Mouse (Mus musculus) brain, adult 10 weeks (tissue): Measurements from ENCODE around the gene Atg16l2. TPM values are rescaled to one million over a fixed set of nuclear protein-coding genes. Genes with fewer than 3 reads are reported as not detected.

Experiments
- polyA plus RNA-seq: library from polyadenylated mRNA; stranded (reverse); fragments of 350-450 nt; fragmentation: Illumina TruSeq; extraction: RNeasy Lipid Tissue Mini Kit (QIAGEN cat#74804); gene quantifications from one replicate; pipeline ENCODE4 v1.2.3, GENCODE M21; 2015; ENCODE audit warnings: low read depth, low replicate concordance

The Atg16l2 gene
- polyA plus RNA-seq, result 33.2 TPM

DNA sequence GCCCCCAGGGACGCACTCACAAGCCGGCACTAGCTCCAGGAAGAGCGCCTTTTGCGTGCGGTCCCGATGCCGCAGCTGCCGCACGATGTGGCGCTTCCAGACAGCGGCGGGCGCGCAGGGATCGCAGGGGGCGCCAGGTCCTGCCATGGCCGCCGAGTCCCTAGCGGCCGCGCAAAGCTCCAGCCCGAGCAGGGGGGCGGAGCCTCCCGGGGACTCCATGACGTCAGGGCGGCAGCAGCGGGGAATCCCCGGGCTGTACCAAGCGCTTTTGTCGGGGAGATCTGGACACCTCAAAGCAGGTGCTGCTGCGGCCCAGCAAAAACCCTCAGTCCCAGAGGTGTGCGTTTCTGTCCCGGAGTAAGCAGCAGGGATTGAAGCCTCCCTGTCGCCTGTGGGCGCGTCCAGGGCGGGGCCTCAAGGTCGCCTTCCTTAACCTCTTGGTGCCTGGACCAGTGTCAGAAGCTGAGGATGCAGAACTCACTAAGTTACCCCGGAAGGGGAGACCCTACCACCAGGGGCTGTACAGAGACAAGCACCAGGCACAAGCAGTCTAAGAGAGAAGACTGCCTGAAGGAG, at the start of gene Atg16l2:
TSS of gene Atg16l2 (minus strand) at position 371 of the 576 bp plus-strand sequence.

DNA sequence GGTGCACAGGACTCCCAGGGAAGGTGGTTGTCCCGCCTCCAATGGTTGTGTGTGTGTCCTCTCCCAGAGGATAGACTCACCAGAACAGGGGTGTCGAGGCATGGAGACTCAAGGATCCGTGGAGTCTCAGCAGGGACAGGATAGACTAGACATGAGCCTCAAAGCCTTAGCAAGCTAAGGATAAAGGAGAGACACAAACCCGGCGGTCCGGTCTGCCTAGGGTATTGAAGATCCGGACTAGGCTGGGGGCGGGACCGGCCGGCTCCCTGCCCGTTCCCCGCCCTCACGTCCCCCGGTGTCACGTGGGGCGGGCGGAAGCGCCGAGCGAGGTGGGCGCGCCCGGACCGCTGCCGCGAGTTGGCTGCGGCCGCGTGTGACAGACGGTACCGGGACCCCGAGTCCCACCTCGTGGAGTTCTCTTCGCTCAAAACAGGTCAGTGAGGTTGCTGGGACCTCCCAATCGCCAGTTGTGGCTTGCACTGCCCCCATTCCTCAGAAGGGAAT, 45.8 kb upstream of the Atg16l2 start, which contains the start of gene Arap1:
TSS of gene Arap1 (plus strand) at position 301 of the 504 bp plus-strand sequence.

DNA sequence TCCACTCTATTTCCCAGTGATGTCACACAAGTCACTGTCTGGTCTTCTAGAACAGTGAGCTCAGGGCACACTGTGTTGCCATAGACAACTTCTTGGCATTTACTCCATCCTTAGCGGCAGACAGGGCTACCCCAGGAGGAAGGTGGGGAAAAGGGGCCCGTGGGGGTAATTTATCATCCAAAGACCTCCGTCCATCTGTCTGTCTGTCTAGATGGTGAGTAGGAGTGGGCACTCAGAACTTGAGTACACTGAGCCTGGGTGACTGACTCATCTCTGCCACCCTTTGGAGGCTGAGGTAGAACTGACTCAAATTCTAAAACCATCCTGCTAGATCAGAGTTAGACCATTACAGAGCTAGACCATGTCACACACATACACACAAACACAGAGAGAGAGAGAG, 15.0 kb upstream of the Atg16l2 start, which contains the start of gene Stard10:
TSS of gene Stard10 (plus strand) at position 73 of the 400 bp plus-strand sequence.

Other genes starting within 250 kb of the Atg16l2 start
- 26.3 TPM for gene Fchsd2, start 209.4 kb downstream of the Atg16l2 start, polyA plus RNA-seq
- 91.2 TPM for gene Stard10, start 14.8 kb upstream of the Atg16l2 start, polyA plus RNA-seq
- 13.5 TPM for gene Arap1, start 45.8 kb upstream of the Atg16l2 start, polyA plus RNA-seq
- gene Gm45837, start 108.6 kb upstream of the Atg16l2 start, polyA plus RNA-seq, result not detected
- 223 TPM for gene Pde2a, start 119.4 kb upstream of the Atg16l2 start, polyA plus RNA-seq